Mouse (Mus musculus) myocyte (in vitro differentiated cells): ENCODE measurements around the gene Hpca. TPM values are rescaled to one million over a fixed set of nuclear protein-coding genes. Genes with fewer than 3 reads are reported as not detected.

Source experiments
- H3K27me3 ChIP-seq: one replicate; pipeline ENCODE4 v1.6.1; 2011; ENCODE audit not compliant: control insufficient read depth, insufficient read depth, insufficient read length
- H3K36me3 ChIP-seq: one replicate; pipeline ENCODE4 v1.6.1; 2011; ENCODE audit not compliant: control insufficient read depth, insufficient read depth
- H3K4me2 ChIP-seq: one replicate; pipeline ENCODE4 v1.6.1; 2011; ENCODE audit warnings: low read depth, control low read depth
- H3K4me3 ChIP-seq: one replicate; pipeline ENCODE4 v1.5.1; 2011; ENCODE audit warnings: mild to moderate bottlenecking, control low read depth, moderate library complexity
- H3K79me2 ChIP-seq: one replicate; pipeline ENCODE4 v1.6.1; 2011; ENCODE audit not compliant: control insufficient read depth, insufficient read depth
- H3ac ChIP-seq: one replicate; pipeline ENCODE4 v1.6.1; 2011; ENCODE audit not compliant: control insufficient read depth, insufficient read length
- CEBPB ChIP-seq: IDR thresholded peaks from 2 replicates; pipeline ENCODE4 v1.6.1; 2011; ENCODE audit warnings: mild to moderate bottlenecking, moderate library complexity; ENCODE audit not compliant: poor library complexity, insufficient read depth, severe bottlenecking
- E2F4 ChIP-seq: IDR thresholded peaks from one replicate; pipeline ENCODE4 v1.6.1; 2011; ENCODE audit warnings: mild to moderate bottlenecking, control low read depth, moderate library complexity; ENCODE audit not compliant: insufficient read depth
- MAX ChIP-seq: IDR thresholded peaks from one replicate; pipeline ENCODE4 v1.6.1; 2011; ENCODE audit warnings: low read depth, mild to moderate bottlenecking, control low read depth
- MYOD1 ChIP-seq, 3 experiments: IDR thresholded peaks; one replicate each; pipeline ENCODE4 v1.6.1; 2011; ENCODE audit warnings: control low read depth in 2 of 3, low read depth in 2 of 3, mild to moderate bottlenecking in 2 of 3, moderate library complexity in 1 of 3; ENCODE audit not compliant: insufficient read length in 2 of 3, control insufficient read depth in 1 of 3
- MYOG ChIP-seq, 3 experiments: IDR thresholded peaks; one replicate each; pipeline ENCODE4 v1.6.1; 2011; ENCODE audit warnings: control low read depth in 2 of 3, low read depth in 2 of 3, mild to moderate bottlenecking in 2 of 3; ENCODE audit not compliant: insufficient read length in 2 of 3, control insufficient read depth in 1 of 3, insufficient read depth in 1 of 3
- POLR2A ChIP-seq: IDR thresholded peaks from one replicate; pipeline ENCODE4 v1.6.1; 2011; ENCODE audit warnings: low read depth, mild to moderate bottlenecking, control low read depth, moderate library complexity; ENCODE audit not compliant: insufficient read length
- POLR2AphosphoS2 ChIP-seq: IDR thresholded peaks from one replicate; pipeline ENCODE4 v1.6.1; 2011; ENCODE audit warnings: low read depth, control low read depth; ENCODE audit not compliant: insufficient read length
- REST ChIP-seq: IDR thresholded peaks from one replicate; pipeline ENCODE4 v1.6.1; 2011; ENCODE audit warnings: mild to moderate bottlenecking, control low read depth, moderate library complexity; ENCODE audit not compliant: insufficient read depth, insufficient read length
- SRF ChIP-seq: IDR thresholded peaks from one replicate; pipeline ENCODE4 v1.6.1; 2011; ENCODE audit warnings: low read depth; ENCODE audit not compliant: control insufficient read depth, insufficient read length
- TCF12 ChIP-seq: IDR thresholded peaks from one replicate; pipeline ENCODE4 v1.6.1; 2011; ENCODE audit warnings: mild to moderate bottlenecking, control low read depth; ENCODE audit not compliant: poor library complexity, insufficient read depth, severe bottlenecking
- TCF3 ChIP-seq: IDR thresholded peaks from one replicate; pipeline ENCODE4 v1.6.1; 2011; ENCODE audit warnings: low read depth, control low read depth; ENCODE audit not compliant: insufficient read length
- USF1 ChIP-seq: IDR thresholded peaks from one replicate; pipeline ENCODE4 v1.6.1; 2011; ENCODE audit warnings: low read depth, mild to moderate bottlenecking, control low read depth, moderate library complexity
- polyA plus RNA-seq: library from polyadenylated mRNA; unstranded; fragments of >200 nt; fragmentation: generic; extraction: Trizol; gene quantifications from one replicate; pipeline ENCODE4 v1.2.1, GENCODE M21; 2012; ENCODE audit warnings: missing spikeins

Hpca gene
- polyA plus RNA-seq, 1 experiment = 0.12 TPM

GRCm38 (mm10) chr4:129081041-129081440 lies 40.8 kb downstream of the Hpca start:
- no peaks in the 10 kb centered on the region for H3K79me2 ChIP-seq
- TF ChIP-seq USF1 (no peak), POLR2A (no peak), TCF3 (no peak), POLR2AphosphoS2 (no peak), SRF (no peak), E2F4 (no peak), REST (no peak), CEBPB (no peak), MAX (no peak)
- H3K27me3 ChIP-seq = no peaks in the 10 kb centered on the region
- H3K4me3 ChIP-seq = no peak overlapping the region
- H3ac ChIP-seq = no peak overlapping the region
- H3K4me2 ChIP-seq = no peak overlapping the region
- peaks cover 45% of the 10 kb centered on the region for H3K36me3 ChIP-seq

- H3K4me2 ChIP-seq = no peak overlapping the region
- TF ChIP-seq POLR2AphosphoS2 = no peak
- no peak for TF ChIP-seq REST
- TF ChIP-seq MAX = no peak
- no peak for TF ChIP-seq E2F4
- TF ChIP-seq MYOG (IDR thresholded peaks at IDR 0.05; ENCODE audit: control insufficient read depth in 1 of 3, insufficient read depth in 1 of 3, insufficient read length in 2 of 3, low read depth in 2 of 3) = no peak
- no peak for TF ChIP-seq USF1
- no peak for TF ChIP-seq CEBPB
- no peak for TF ChIP-seq SRF
- TF ChIP-seq TCF12 = no peak
- no peak for TF ChIP-seq TCF3
- TF ChIP-seq MYOD1 (IDR thresholded peaks at IDR 0.05; ENCODE audit: control insufficient read depth in 1 of 3, insufficient read length in 2 of 3, low read depth in 2 of 3) = no peak
- TF ChIP-seq POLR2A = no peak
- no peak overlapping the region for H3ac ChIP-seq
- H3K4me3 ChIP-seq = no peak overlapping the region
- no peaks in the 10 kb centered on the region for H3K79me2 ChIP-seq
- H3K36me3 ChIP-seq = peaks cover 59% of the 10 kb centered on the region
- H3K27me3 ChIP-seq = no peaks in the 10 kb centered on the region
Observed at GRCm38 (mm10) chr4:129079126-129079525, 42.7 kb downstream of the Hpca start.

GRCm38 (mm10) chr4:129068848-129069247 lies 53.0 kb downstream of the Hpca start:
- Histone ChIP-seq H3K4me2 (peak overlapping the region; percentile 80), H3K27me3 (no peaks in the 10 kb centered on the region), H3K36me3 (peaks cover 10% of the 10 kb centered on the region), H3K79me2 (peaks cover 74% of the 10 kb centered on the region), H3ac (no peak overlapping the region), H3K4me3 (no peak overlapping the region)
- TF ChIP-seq TCF3 = no peak
- no peak for TF ChIP-seq MYOD1 (IDR thresholded peaks at IDR 0.05; ENCODE audit: control insufficient read depth in 1 of 3, insufficient read length in 2 of 3, low read depth in 2 of 3)
- TF ChIP-seq POLR2AphosphoS2 = no peak
- TF ChIP-seq REST = no peak
- TF ChIP-seq MYOG (IDR thresholded peaks at IDR 0.05; ENCODE audit: control insufficient read depth in 1 of 3, insufficient read depth in 1 of 3, insufficient read length in 2 of 3, low read depth in 2 of 3) = no peak

- H3ac ChIP-seq = no peak overlapping the region
- TF ChIP-seq SRF (no peak), E2F4 (no peak), POLR2AphosphoS2 (no peak), USF1 (no peak), TCF3 (no peak), POLR2A (no peak), CEBPB (no peak), MYOG (IDR thresholded peaks at IDR 0.05; ENCODE audit: control insufficient read depth in 1 of 3, insufficient read depth in 1 of 3, insufficient read length in 2 of 3, low read depth in 2 of 3) (no peak), TCF12 (no peak), MAX (no peak), REST (no peak), MYOD1 (IDR thresholded peaks at IDR 0.05; ENCODE audit: control insufficient read depth in 1 of 3, insufficient read length in 2 of 3, low read depth in 2 of 3) (no peak)
- H3K27me3 ChIP-seq = no peaks in the 10 kb centered on the region
- peaks cover 4% of the 10 kb centered on the region for H3K36me3 ChIP-seq
- peaks cover 83% of the 10 kb centered on the region for H3K79me2 ChIP-seq
- H3K4me2 ChIP-seq = peak overlapping the region; percentile 80
- H3K4me3 ChIP-seq = no peak overlapping the region
Observed at GRCm38 (mm10) chr4:129067638-129068415, 54.0 kb downstream of the Hpca start.

- Histone ChIP-seq H3ac (no peak overlapping the region), H3K27me3 (no peaks in the 10 kb centered on the region), H3K4me3 (no peak overlapping the region), H3K79me2 (peaks cover 83% of the 10 kb centered on the region), H3K36me3 (peaks cover 6% of the 10 kb centered on the region), H3K4me2 (no peak overlapping the region)
- TF ChIP-seq REST = no peak
- TF ChIP-seq MYOD1 (IDR thresholded peaks at IDR 0.05; ENCODE audit: control insufficient read depth in 1 of 3, insufficient read length in 2 of 3, low read depth in 2 of 3) = no peak
- TF ChIP-seq TCF12 = no peak
- TF ChIP-seq SRF = no peak
- no peak for TF ChIP-seq POLR2AphosphoS2
- TF ChIP-seq USF1 = no peak
- no peak for TF ChIP-seq MAX
- no peak for TF ChIP-seq E2F4
- TF ChIP-seq TCF3 = no peak
- no peak for TF ChIP-seq MYOG (IDR thresholded peaks at IDR 0.05; ENCODE audit: control insufficient read depth in 1 of 3, insufficient read depth in 1 of 3, insufficient read length in 2 of 3, low read depth in 2 of 3)
- TF ChIP-seq POLR2A = no peak
- no peak for TF ChIP-seq CEBPB
Observed at GRCm38 (mm10) chr4:129065688-129066236, 56.1 kb downstream of the Hpca start.
